Mouse (Mus musculus): Measurements from ENCODE around the gene Fbxl22. TPM values are rescaled to one million over a fixed set of nuclear protein-coding genes. Genes with fewer than 3 reads are reported as not detected.

Gene Fbxl22
- polyA plus RNA-seq, 1 experiment from 2014 or later: 62.2 TPM

GRCm38 (mm10) chr9:66506424-66506823, 8.0 kb downstream of the Fbxl22 start:
- peaks cover 74% of the 10 kb centered on the region for H3K36me3 ChIP-seq
- H3K4me2 ChIP-seq: no peak overlapping the region
- no peak overlapping the region for H3K4me3 ChIP-seq
- H3K9ac ChIP-seq: no peak overlapping the region
- no peaks in the 10 kb centered on the region for H3K27me3 ChIP-seq (replicated peaks)
- peaks cover 30% of the 10 kb centered on the region for H3K4me1 ChIP-seq (replicated peaks)
- no peak overlapping the region for H3K27ac ChIP-seq (ENCODE audit: poor library complexity, severe bottlenecking)
- no peak for ATAC-seq (ENCODE audit: insufficient number of reproducible peaks, low FRiP score)
- H3K9me3 ChIP-seq (replicated peaks): no peaks in the 10 kb centered on the region

- Histone ChIP-seq H3K4me1 (replicated peaks) (peaks cover 30% of the 10 kb centered on the region), H3K9ac (no peak overlapping the region), H3K36me3 (peaks cover 78% of the 10 kb centered on the region), H3K4me2 (no peak overlapping the region), H3K27me3 (replicated peaks) (no peaks in the 10 kb centered on the region), H3K9me3 (replicated peaks) (no peaks in the 10 kb centered on the region), H3K27ac (ENCODE audit: poor library complexity, severe bottlenecking) (no peak overlapping the region), H3K4me3 (no peak overlapping the region)
- WGBS: 79% methylated on average over 4 of the region's 4 CpGs
- no peak for ATAC-seq (ENCODE audit: insufficient number of reproducible peaks, low FRiP score)
Observed at GRCm38 (mm10) chr9:66506011-66506410, 8.4 kb downstream of the Fbxl22 start.

- Histone ChIP-seq H3K9me3 (replicated peaks) (no peaks in the 10 kb centered on the region), H3K27me3 (replicated peaks) (no peaks in the 10 kb centered on the region), H3K4me3 (no peak overlapping the region), H3K36me3 (peaks cover 81% of the 10 kb centered on the region), H3K9ac (no peak overlapping the region), H3K27ac (ENCODE audit: poor library complexity, severe bottlenecking) (peak overlapping the region; percentile 34; the same call in 1 of the 2 replicates), H3K4me1 (replicated peaks) (peaks cover 26% of the 10 kb centered on the region), H3K4me2 (no peak overlapping the region)
- 67% methylated on average over 9 of the region's 9 CpGs for WGBS
- ATAC-seq (ENCODE audit: insufficient number of reproducible peaks, low FRiP score): peak; percentile 60
Observed at GRCm38 (mm10) chr9:66505141-66505917, 9.1 kb downstream of the Fbxl22 start.

- H3K36me3 ChIP-seq: peaks cover 81% of the 10 kb centered on the region
- H3K4me2 ChIP-seq: no peak overlapping the region
- no peaks in the 10 kb centered on the region for H3K27me3 ChIP-seq (replicated peaks)
- H3K9ac ChIP-seq: no peak overlapping the region
- WGBS: 91% methylated on average over 13 of the region's 13 CpGs
- no peak overlapping the region for H3K27ac ChIP-seq (ENCODE audit: poor library complexity, severe bottlenecking)
- no peak for ATAC-seq (ENCODE audit: insufficient number of reproducible peaks, low FRiP score)
- H3K4me1 ChIP-seq (replicated peaks): peaks cover 24% of the 10 kb centered on the region
- no peaks in the 10 kb centered on the region for H3K9me3 ChIP-seq (replicated peaks)
- no peak overlapping the region for H3K4me3 ChIP-seq
Observed at GRCm38 (mm10) chr9:66504518-66504917, 9.9 kb downstream of the Fbxl22 start.

GRCm38 (mm10) chr9:66503879-66504411, 10.4 kb downstream of the Fbxl22 start:
- Histone ChIP-seq H3K9me3 (replicated peaks) (no peaks in the 10 kb centered on the region), H3K9ac (no peak overlapping the region), H3K4me3 (no peak overlapping the region), H3K36me3 (peaks cover 80% of the 10 kb centered on the region), H3K27ac (ENCODE audit: poor library complexity, severe bottlenecking) (no peak overlapping the region), H3K4me2 (no peak overlapping the region), H3K4me1 (replicated peaks) (peaks cover 21% of the 10 kb centered on the region), H3K27me3 (replicated peaks) (no peaks in the 10 kb centered on the region)
- no peak for ATAC-seq (ENCODE audit: insufficient number of reproducible peaks, low FRiP score)
- 79% methylated on average over 4 of the region's 4 CpGs for WGBS

- peaks cover 74% of the 10 kb centered on the region for H3K36me3 ChIP-seq
- no peak for ATAC-seq (ENCODE audit: insufficient number of reproducible peaks, low FRiP score)
Observed at GRCm38 (mm10) chr9:66501248-66501647, 13.1 kb downstream of the Fbxl22 start.

GRCm38 (mm10) chr9:66493992-66494391, 20.4 kb downstream of the Fbxl22 start:
- H3K36me3 ChIP-seq: peaks cover 81% of the 10 kb centered on the region
- no peak for ATAC-seq (ENCODE audit: insufficient number of reproducible peaks, low FRiP score)

More at GRCm38 (mm10) chr9:66501248-66501647, 13.1 kb downstream of the Fbxl22 start:
- Histone ChIP-seq H3K9ac (no peak overlapping the region), H3K4me2 (no peak overlapping the region), H3K27me3 (replicated peaks) (no peaks in the 10 kb centered on the region), H3K27ac (ENCODE audit: poor library complexity, severe bottlenecking) (no peak overlapping the region), H3K4me3 (no peak overlapping the region), H3K4me1 (replicated peaks) (peaks cover 14% of the 10 kb centered on the region), H3K9me3 (replicated peaks) (no peaks in the 10 kb centered on the region)
- 83% methylated on average over 2 of the region's 2 CpGs for WGBS

GRCm38 (mm10) chr9:66492361-66492760, 22.0 kb downstream of the Fbxl22 start:
- no peaks in the 10 kb centered on the region for H3K9me3 ChIP-seq (replicated peaks)
- H3K9ac ChIP-seq: no peak overlapping the region
- H3K4me1 ChIP-seq (replicated peaks): 0 out of 2 replicates have a peak, but pooled peaks cover 4% of the 10 kb centered on the region
- no peak overlapping the region for H3K4me3 ChIP-seq
- H3K27me3 ChIP-seq (replicated peaks): no peaks in the 10 kb centered on the region
- H3K4me2 ChIP-seq: no peak overlapping the region
- WGBS: 82% methylated on average over 1 of the region's 1 CpGs
- H3K27ac ChIP-seq (ENCODE audit: poor library complexity, severe bottlenecking): no peak overlapping the region
- no peak for ATAC-seq (ENCODE audit: insufficient number of reproducible peaks, low FRiP score)
- peaks cover 82% of the 10 kb centered on the region for H3K36me3 ChIP-seq

More at GRCm38 (mm10) chr9:66493992-66494391, 20.4 kb downstream of the Fbxl22 start:
- Histone ChIP-seq H3K4me3 (no peak overlapping the region), H3K27me3 (replicated peaks) (no peaks in the 10 kb centered on the region), H3K4me1 (replicated peaks) (0 out of 2 replicates have a peak, but pooled peaks cover 4% of the 10 kb centered on the region), H3K27ac (ENCODE audit: poor library complexity, severe bottlenecking) (no peak overlapping the region), H3K9me3 (replicated peaks) (no peaks in the 10 kb centered on the region), H3K4me2 (no peak overlapping the region), H3K9ac (no peak overlapping the region)

- Histone ChIP-seq H3K4me3 (no peak overlapping the region), H3K9ac (no peak overlapping the region), H3K27me3 (replicated peaks) (no peaks in the 10 kb centered on the region), H3K36me3 (peaks cover 81% of the 10 kb centered on the region), H3K9me3 (replicated peaks) (no peaks in the 10 kb centered on the region), H3K4me2 (no peak overlapping the region), H3K4me1 (replicated peaks) (0 out of 2 replicates have a peak, but pooled peaks cover 4% of the 10 kb centered on the region), H3K27ac (ENCODE audit: poor library complexity, severe bottlenecking) (peak overlapping the region; percentile 27; the same call in 1 of the 2 replicates)
- ATAC-seq (ENCODE audit: insufficient number of reproducible peaks, low FRiP score): no peak
Observed at GRCm38 (mm10) chr9:66488786-66489185, 25.6 kb downstream of the Fbxl22 start.

GRCm38 (mm10) chr9:66483429-66483828, 31.0 kb downstream of the Fbxl22 start:
- Histone ChIP-seq H3K27ac (ENCODE audit: poor library complexity, severe bottlenecking) (no peak overlapping the region), H3K4me2 (no peak overlapping the region), H3K27me3 (replicated peaks) (no peaks in the 10 kb centered on the region), H3K36me3 (peaks cover 59% of the 10 kb centered on the region), H3K4me1 (replicated peaks) (no peaks in the 10 kb centered on the region), H3K9ac (no peak overlapping the region), H3K4me3 (no peak overlapping the region), H3K9me3 (replicated peaks) (no peaks in the 10 kb centered on the region)
- 74% methylated on average over 3 of the region's 3 CpGs for WGBS
- no peak for ATAC-seq (ENCODE audit: insufficient number of reproducible peaks, low FRiP score)

GRCm38 (mm10) chr9:66477785-66478184, 36.6 kb downstream of the Fbxl22 start:
- Histone ChIP-seq H3K27ac (ENCODE audit: poor library complexity, severe bottlenecking) (no peak overlapping the region), H3K36me3 (peaks cover 42% of the 10 kb centered on the region), H3K9ac (no peak overlapping the region), H3K4me1 (replicated peaks) (no peaks in the 10 kb centered on the region), H3K9me3 (replicated peaks) (no peaks in the 10 kb centered on the region), H3K4me2 (no peak overlapping the region), H3K27me3 (replicated peaks) (no peaks in the 10 kb centered on the region), H3K4me3 (no peak overlapping the region)
- no peak for ATAC-seq (ENCODE audit: insufficient number of reproducible peaks, low FRiP score)
- WGBS: 74% methylated on average over 2 of the region's 2 CpGs

Measured in heart, embryonic 12.5 days (tissue).